Comparison of ENCODE assay signal across 25 mouse cellular contexts in genomic region chr11:20782620-20783019, GRCm38 (mm10). TPM values are rescaled to one million over a fixed set of nuclear protein-coding genes. Genes with fewer than 3 reads are reported as not detected.
A peak's percentile ranks its signal among the peaks of the same experiment; 100 is the strongest.
DNase-seq lines count a peak whose midpoint lies in the region; ATAC-seq and TF ChIP-seq lines count a peak whose summit lies in the region.
"Had no signal": no experiment of that assay in that cellular context is flagged by ENCODE, and none has a peak within 500 bp of the region (broad histone marks: within the 10 kb centered on the region; RNA-seq: fewer than 3 reads in every experiment).

No protein-coding gene starts in this region.

- TF ChIP-seq POLR2A in heart, adult 2 months (IDR thresholded peaks at IDR 0.05; ENCODE audit: insufficient read depth, low read depth, low read length), result no peak

- H3K9ac ChIP-seq in forebrain, embryonic 16.5 days (replicated peaks; ENCODE audit: low read depth, low read length), result no peak overlapping the region
- H3K9ac ChIP-seq in heart, adult 2 months (ENCODE audit: low read depth, low read length), result no peak overlapping the region
- H3K9ac ChIP-seq in midbrain, embryonic 11.5 days (ENCODE audit: low read length), result no peak overlapping the region
- H3K9ac ChIP-seq in midbrain, embryonic 13.5 days (replicated peaks), result no peak overlapping the region
- H3K9ac ChIP-seq: embryonic facial prominence, embryonic 12.5 days; forebrain, embryonic 12.5 days; forebrain, postnatal 0 days had no signal

- no peaks in the 10 kb centered on the region for H3K27me3 ChIP-seq in forebrain, embryonic 10.5 days (ENCODE audit: poor library complexity, severe bottlenecking)
- H3K27me3 ChIP-seq in forebrain, embryonic 16.5 days (replicated peaks; ENCODE audit: control insufficient read depth, insufficient read depth, low read length), result no peaks in the 10 kb centered on the region
- H3K27me3 ChIP-seq in heart, embryonic 10.5 days (ENCODE audit: insufficient read depth, poor library complexity, severe bottlenecking), result no peaks in the 10 kb centered on the region
- H3K27me3 ChIP-seq in heart, adult 2 months (ENCODE audit: control insufficient read depth, insufficient read depth, low read length), result no peaks in the 10 kb centered on the region
- H3K27me3 ChIP-seq in midbrain, embryonic 11.5 days (ENCODE audit: control insufficient read depth, insufficient read depth, low read length), result no peaks in the 10 kb centered on the region
- H3K27me3 ChIP-seq in midbrain, embryonic 13.5 days, result no peaks in the 10 kb centered on the region
- H3K27me3 ChIP-seq: CH12.LX; embryonic facial prominence, embryonic 12.5 days; forebrain, embryonic 12.5 days had no signal

- no peaks in the 10 kb centered on the region for H3K4me1 ChIP-seq in forebrain, embryonic 10.5 days
- H3K4me1 ChIP-seq in forebrain, embryonic 16.5 days (replicated peaks; ENCODE audit: control insufficient read depth, insufficient read depth, low read length), result no peaks in the 10 kb centered on the region
- H3K4me1 ChIP-seq in heart, embryonic 10.5 days, result 0 out of 2 replicates have a peak, but pooled peaks cover 2% of the 10 kb centered on the region
- no peaks in the 10 kb centered on the region for H3K4me1 ChIP-seq in heart, adult 2 months (ENCODE audit: control insufficient read depth, insufficient read depth, low read length)
- no peaks in the 10 kb centered on the region for H3K4me1 ChIP-seq in midbrain, embryonic 11.5 days (ENCODE audit: control insufficient read depth, insufficient read depth, low read length)
- H3K4me1 ChIP-seq in midbrain, embryonic 13.5 days (replicated peaks), result no peaks in the 10 kb centered on the region
- H3K4me1 ChIP-seq: embryonic facial prominence, embryonic 10.5 days; embryonic facial prominence, embryonic 12.5 days; forebrain, embryonic 12.5 days had no signal

- no peak overlapping the region for H3K4me3 ChIP-seq in forebrain, embryonic 10.5 days
- no peak overlapping the region for H3K4me3 ChIP-seq in forebrain, embryonic 16.5 days (replicated peaks; ENCODE audit: low read length)
- H3K4me3 ChIP-seq in heart, embryonic 10.5 days, result no peak overlapping the region
- H3K4me3 ChIP-seq in heart, adult 2 months, result no peak overlapping the region
- no peak overlapping the region for H3K4me3 ChIP-seq in midbrain, embryonic 11.5 days (ENCODE audit: low read depth, low read length)
- H3K4me3 ChIP-seq in midbrain, embryonic 13.5 days (replicated peaks), result no peak overlapping the region
- H3K4me3 ChIP-seq: embryonic facial prominence, embryonic 10.5 days; embryonic facial prominence, embryonic 12.5 days; forebrain, embryonic 12.5 days had no signal

- no peaks in the 10 kb centered on the region for H3K36me3 ChIP-seq in forebrain, embryonic 10.5 days (replicated peaks)
- no peaks in the 10 kb centered on the region for H3K36me3 ChIP-seq in forebrain, embryonic 16.5 days (ENCODE audit: control insufficient read depth, insufficient read depth)
- H3K36me3 ChIP-seq in heart, embryonic 10.5 days, result no peaks in the 10 kb centered on the region; the same call in 1 of the 2 replicates
- no peaks in the 10 kb centered on the region for H3K36me3 ChIP-seq in heart, adult 2 months (ENCODE audit: control insufficient read depth, insufficient read depth, low read length)
- H3K36me3 ChIP-seq in midbrain, embryonic 11.5 days (ENCODE audit: control insufficient read depth, insufficient read depth, low read length), result no peaks in the 10 kb centered on the region
- H3K36me3 ChIP-seq in midbrain, embryonic 13.5 days, result no peaks in the 10 kb centered on the region
- H3K36me3 ChIP-seq: embryonic facial prominence, embryonic 10.5 days; embryonic facial prominence, embryonic 12.5 days; forebrain, embryonic 12.5 days; G1E had no signal

- H3K79me2 ChIP-seq in heart, adult 2 months (replicated peaks; ENCODE audit: control insufficient read depth, insufficient read depth, low read length), result no peaks in the 10 kb centered on the region

- no peak for TF ChIP-seq EP300 in heart, adult 2 months (IDR thresholded peaks at IDR 0.05; ENCODE audit: insufficient read depth, low read depth, low read length)

- intact Hi-C loops in heart, adult 2 months (cut with DNase I), result no loop called here

- H3K4me2 ChIP-seq in forebrain, embryonic 16.5 days (ENCODE audit: low read length), result no peak overlapping the region
- no peak overlapping the region for H3K4me2 ChIP-seq in midbrain, embryonic 11.5 days
- no peak overlapping the region for H3K4me2 ChIP-seq in midbrain, embryonic 13.5 days (replicated peaks)
- H3K4me2 ChIP-seq: embryonic facial prominence, embryonic 12.5 days; forebrain, embryonic 12.5 days had no signal

- 77% methylated on average over 2 of the region's 2 CpGs for WGBS in forebrain, embryonic 10.5 days
- 61% methylated on average over 2 of the region's 2 CpGs for WGBS in forebrain, embryonic 16.5 days
- WGBS in heart, embryonic 10.5 days, result 59% methylated on average over 2 of the region's 2 CpGs
- 54% methylated on average over 2 of the region's 2 CpGs for WGBS in heart, adult 2 months
- 78% methylated on average over 2 of the region's 2 CpGs for WGBS in midbrain, embryonic 11.5 days
- WGBS in midbrain, embryonic 13.5 days, result 54% methylated on average over 2 of the region's 2 CpGs

- no peak overlapping the region for H3K27ac ChIP-seq in forebrain, embryonic 10.5 days
- no peak overlapping the region for H3K27ac ChIP-seq in forebrain, embryonic 16.5 days (ENCODE audit: low read length)
- H3K27ac ChIP-seq in heart, embryonic 10.5 days, result no peak overlapping the region
- H3K27ac ChIP-seq in heart, adult 2 months, result no peak overlapping the region
- H3K27ac ChIP-seq in midbrain, embryonic 11.5 days (ENCODE audit: low read depth, low read length), result no peak overlapping the region
- H3K27ac ChIP-seq in midbrain, embryonic 13.5 days, result no peak overlapping the region
- H3K27ac ChIP-seq: embryonic facial prominence, embryonic 10.5 days; embryonic facial prominence, embryonic 12.5 days; forebrain, embryonic 12.5 days had no signal

- peak; percentile 2 for DNase-seq in forebrain, embryonic 10.5 days (ENCODE audit: extremely low spot score, low spot score)
- DNase-seq in heart, embryonic 10.5 days (ENCODE audit: low spot score), result peak; percentile 53
- DNase-seq in heart, adult 2 months, result no peak
- peak; percentile 54 for DNase-seq in midbrain, embryonic 11.5 days (ENCODE audit: low spot score, missing footprints)
- DNase-seq: adrenal gland, adult 8-10 months; adrenal gland, postnatal 14 days; adrenal gland, postnatal 36 days; B cell, adult 2 months; cerebellum, adult 11-12 months; cerebellum, adult 2 months; cerebellum, adult 9-10 months; cerebellum, postnatal 10 days; cerebellum, postnatal 25 days; forebrain, postnatal 0 days had no signal

- peaks cover 15% of the 10 kb centered on the region; the same call in 1 of the 2 replicates for H3K9me3 ChIP-seq in forebrain, embryonic 10.5 days
- H3K9me3 ChIP-seq in forebrain, embryonic 16.5 days (ENCODE audit: control insufficient read depth, low read length), result no peaks in the 10 kb centered on the region
- H3K9me3 ChIP-seq in heart, embryonic 10.5 days, result 0 out of 2 replicates have a peak, but pooled peaks cover 6% of the 10 kb centered on the region
- no peaks in the 10 kb centered on the region; the same call in 1 of the 2 replicates for H3K9me3 ChIP-seq in midbrain, embryonic 11.5 days (ENCODE audit: control insufficient read depth, low read length)
- peaks cover 5% of the 10 kb centered on the region; the same call in 1 of the 2 replicates for H3K9me3 ChIP-seq in midbrain, embryonic 13.5 days
- H3K9me3 ChIP-seq: embryonic facial prominence, embryonic 12.5 days; forebrain, embryonic 12.5 days had no signal

- TF ChIP-seq CTCF in heart, adult 2 months (IDR thresholded peaks at IDR 0.05), result no peak

- no peak for ATAC-seq in forebrain, embryonic 16.5 days
- ATAC-seq in midbrain, embryonic 11.5 days (ENCODE audit: low FRiP score), result no peak
- no peak for ATAC-seq in midbrain, embryonic 13.5 days
- ATAC-seq: activated CD4-positive, CD25-positive, alpha-beta regulatory T cell, adult 4 months; CD4-positive, CD25-positive, alpha-beta regulatory T cell, adult 4 months; forebrain, embryonic 14.5 days; forebrain, postnatal 0 days; Patski had no signal

RNA-seq across cellular contexts. Expression of gene Aftph, which starts 41.2 kb away (rescaled TPM):
- 20.5 and 21.9 TPM in 2 replicates for polyA plus RNA-seq in forebrain, embryonic 10.5 days (2016; fragmentation: Nextera tagmentation; extraction: Ambion mirVana)
- 41.7 and 44.3 TPM in 2 replicates for polyA plus RNA-seq in forebrain, embryonic 16.5 days (2015; fragmentation: Nextera tagmentation; extraction: Ambion mirVana)
- 13.9 and 14.2 TPM in 2 replicates for polyA plus RNA-seq in heart, embryonic 10.5 days (2016; fragmentation: Nextera tagmentation; extraction: Ambion mirVana)
- 10 to 100 TPM; 22.5 to 22.7 TPM for total RNA-seq in heart, adult 2 months (2021)
- 18.9 and 28.2 TPM in 2 replicates for polyA plus RNA-seq in heart, adult 2 months (2012; rRNA removed)
- 32.1 and 33.1 TPM in 2 replicates for polyA plus RNA-seq in midbrain, embryonic 11.5 days (2014; fragmentation: Nextera tagmentation; extraction: Ambion mirVana)
- polyA plus RNA-seq in midbrain, embryonic 13.5 days (2015; fragmentation: Nextera tagmentation; extraction: Ambion mirVana), result 38.6 and 39.1 TPM in 2 replicates

RNA-seq across cellular contexts. Expression of gene Lgalsl, which starts 48.2 kb away (rescaled TPM):
- polyA plus RNA-seq in forebrain, embryonic 10.5 days (2016; fragmentation: Nextera tagmentation; extraction: Ambion mirVana), result 26.5 and 27.2 TPM in 2 replicates
- polyA plus RNA-seq in forebrain, embryonic 16.5 days (2015; fragmentation: Nextera tagmentation; extraction: Ambion mirVana), result 95.8 and 96.3 TPM in 2 replicates
- 44.5 and 53.4 TPM in 2 replicates for polyA plus RNA-seq in heart, embryonic 10.5 days (2016; fragmentation: Nextera tagmentation; extraction: Ambion mirVana)
- total RNA-seq in heart, adult 2 months (2021), result 10 to 100 TPM; 31.7 to 37.9 TPM
- polyA plus RNA-seq in heart, adult 2 months (2012; rRNA removed), result 12.7 and 17.2 TPM in 2 replicates
- 26.6 and 29.4 TPM in 2 replicates for polyA plus RNA-seq in midbrain, embryonic 11.5 days (2014; fragmentation: Nextera tagmentation; extraction: Ambion mirVana)
- polyA plus RNA-seq in midbrain, embryonic 13.5 days (2015; fragmentation: Nextera tagmentation; extraction: Ambion mirVana), result 49.4 and 52.4 TPM in 2 replicates
- polyA plus RNA-seq: G1E had no signal

Comparison
In these comparisons a context has a peak if more than half of its experiments do, and no peak if none do; other contexts are left out.
1. DNase-seq: peak in forebrain, embryonic 10.5 days (single experiment), heart, embryonic 10.5 days (single experiment) and midbrain, embryonic 11.5 days (single experiment); none in heart, adult 2 months (0 of 2).